Mouse (Mus musculus) neural tube, embryonic 13.5 days (tissue): ENCODE measurements around the gene Pde4dip. TPM values are rescaled to one million over a fixed set of nuclear protein-coding genes. Genes with fewer than 3 reads are reported as not detected.

Experiments
- ATAC-seq: fragments of 200-750 bp; cut with Nextera tagmentation; 2 replicates; pipeline ENCODE4 v1.8.0; 2017; ENCODE audit warnings: low read depth, mild to moderate bottlenecking, moderate TSS enrichment, moderate library complexity
- H3K27ac ChIP-seq: fragments of 300-500 bp; sonication (generic); replicated peaks from 2 replicates; pipeline ENCODE4 v1.5.1; 2015; ENCODE audit warnings: moderate library complexity, mild to moderate bottlenecking, inconsistent platforms
- H3K27me3 ChIP-seq: fragments of 300-500 bp; sonication (generic); 2 replicates; pipeline ENCODE4 v1.6.1; 2015; ENCODE audit warnings: mild to moderate bottlenecking, inconsistent platforms
- H3K36me3 ChIP-seq: fragments of 300-500 bp; sonication (generic); 2 replicates; pipeline ENCODE4 v1.6.1; 2015; ENCODE audit warnings: mild to moderate bottlenecking, inconsistent platforms
- H3K4me1 ChIP-seq: fragments of 300-500 bp; sonication (generic); replicated peaks from 2 replicates; pipeline ENCODE4 v1.6.1; 2015; ENCODE audit warnings: inconsistent platforms
- H3K4me2 ChIP-seq: fragments of 300-500 bp; sonication (generic); 2 replicates; pipeline ENCODE4 v1.6.1; 2015; ENCODE audit warnings: inconsistent platforms, mild to moderate bottlenecking, moderate library complexity
- H3K4me3 ChIP-seq: fragments of 300-500 bp; sonication (generic); 2 replicates; pipeline ENCODE4 v1.5.1; 2015; ENCODE audit warnings: mild to moderate bottlenecking, inconsistent platforms
- H3K9ac ChIP-seq: fragments of 300-500 bp; sonication (generic); 2 replicates; pipeline ENCODE4 v1.6.1; 2015; ENCODE audit warnings: moderate library complexity, mild to moderate bottlenecking, inconsistent platforms
- H3K9me3 ChIP-seq: fragments of 300-500 bp; sonication (generic); 2 replicates; pipeline ENCODE4 v1.6.1; 2016; ENCODE audit warnings: inconsistent platforms
- WGBS: fragments of 180-500 bp; shearing (Covaris S2); methylation state at CpG from one replicate; pipeline ENCODE4 v1.1.7; 2015; 5-methylcytosine and 5-hydroxymethylcytosine counted together
- polyA plus RNA-seq: library from polyadenylated mRNA; unstranded; fragments of >200 nt; fragmentation: Nextera tagmentation; extraction: Ambion mirVana; gene quantifications from 2 replicates; pipeline ENCODE4 v1.2.1, GENCODE M21; 2015

Pde4dip gene
- polyA plus RNA-seq, 1 experiment from 2014 or later, result 66.6 TPM

GRCm38 (mm10) chr3:97756283-97757074 is 132.0 kb downstream of the Pde4dip start:
- H3K36me3 ChIP-seq, result peaks cover 79% of the 10 kb centered on the region
- no peak overlapping the region for H3K9ac ChIP-seq
- no peak for ATAC-seq
- no peak overlapping the region for H3K27ac ChIP-seq
- no peak overlapping the region for H3K4me3 ChIP-seq
- no peaks in the 10 kb centered on the region for H3K27me3 ChIP-seq
- H3K4me1 ChIP-seq, result 0 out of 2 replicates have a peak, but pooled peaks cover 3% of the 10 kb centered on the region
- WGBS, result 92% methylated on average over 20 of the region's 20 CpGs
- no peaks in the 10 kb centered on the region for H3K9me3 ChIP-seq
- H3K4me2 ChIP-seq, result no peak overlapping the region

- 90% methylated on average over 14 of the region's 14 CpGs for WGBS
- Histone ChIP-seq H3K4me2 (no peak overlapping the region), H3K27ac (no peak overlapping the region), H3K9me3 (no peaks in the 10 kb centered on the region), H3K4me3 (no peak overlapping the region), H3K9ac (no peak overlapping the region), H3K27me3 (no peaks in the 10 kb centered on the region), H3K36me3 (peaks cover 84% of the 10 kb centered on the region), H3K4me1 (0 out of 2 replicates have a peak, but pooled peaks cover 3% of the 10 kb centered on the region)
- no peak for ATAC-seq
These were observed 133.1 kb downstream of the Pde4dip start for GRCm38 (mm10) chr3:97755411-97755810.

- no peaks in the 10 kb centered on the region for H3K4me1 ChIP-seq
- H3K36me3 ChIP-seq, result peaks cover 98% of the 10 kb centered on the region
- no peak overlapping the region for H3K27ac ChIP-seq
- ATAC-seq, result no peak
- H3K9me3 ChIP-seq, result no peaks in the 10 kb centered on the region
- whole genome bisulfite sequencing, result 73% methylated on average over 3 of the region's 3 CpGs
- no peak overlapping the region for H3K4me3 ChIP-seq
- H3K27me3 ChIP-seq, result no peaks in the 10 kb centered on the region
- no peak overlapping the region for H3K4me2 ChIP-seq
- no peak overlapping the region for H3K9ac ChIP-seq
These were observed 135.6 kb downstream of the Pde4dip start for GRCm38 (mm10) chr3:97752901-97753300.

GRCm38 (mm10) chr3:97751566-97751965 is 136.9 kb downstream of the Pde4dip start:
- H3K9ac ChIP-seq, result no peak overlapping the region
- 94% methylated on average over 21 of the region's 21 CpGs for WGBS
- H3K9me3 ChIP-seq, result no peaks in the 10 kb centered on the region
- H3K4me3 ChIP-seq, result no peak overlapping the region
- H3K4me2 ChIP-seq, result no peak overlapping the region
- H3K36me3 ChIP-seq, result peaks cover 98% of the 10 kb centered on the region
- no peak for ATAC-seq
- H3K27ac ChIP-seq, result no peak overlapping the region
- no peaks in the 10 kb centered on the region for H3K4me1 ChIP-seq
- H3K27me3 ChIP-seq, result no peaks in the 10 kb centered on the region

- WGBS, result 94% methylated on average over 10 of the region's 10 CpGs
- H3K9ac ChIP-seq, result no peak overlapping the region
- H3K9me3 ChIP-seq, result no peaks in the 10 kb centered on the region
- H3K4me3 ChIP-seq, result no peak overlapping the region
- H3K27ac ChIP-seq, result no peak overlapping the region
- no peaks in the 10 kb centered on the region for H3K4me1 ChIP-seq
- peaks cover 99% of the 10 kb centered on the region for H3K36me3 ChIP-seq
- H3K4me2 ChIP-seq, result no peak overlapping the region
- no peaks in the 10 kb centered on the region for H3K27me3 ChIP-seq
- no peak for ATAC-seq
These were observed 139.7 kb downstream of the Pde4dip start for GRCm38 (mm10) chr3:97748789-97749188.

DNA sequence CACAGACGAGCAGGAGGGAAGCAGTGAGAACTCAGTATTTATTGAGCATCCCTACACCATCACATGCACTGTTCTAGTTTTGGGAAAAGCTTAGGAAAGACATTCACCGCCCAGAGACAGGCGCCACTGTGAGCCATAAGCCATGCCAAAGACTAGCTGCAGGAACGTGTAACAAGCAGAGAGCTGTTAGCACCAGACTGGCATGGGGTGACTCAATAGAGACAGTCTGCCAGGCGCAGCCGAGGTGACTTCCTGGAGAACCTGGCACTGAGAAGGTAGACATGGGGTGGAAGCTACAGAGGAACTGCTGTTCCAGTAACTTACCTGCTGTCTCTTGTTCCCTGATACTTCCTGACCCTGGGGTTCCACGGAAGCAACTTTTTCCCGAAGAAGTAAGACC is 145.7 kb downstream of the Pde4dip start:
- no peak for ATAC-seq
- 94% methylated on average over 8 of the region's 8 CpGs for WGBS

GRCm38 (mm10) chr3:97735575-97735974 is 152.9 kb downstream of the Pde4dip start:
- Histone ChIP-seq H3K4me2 (no peak overlapping the region), H3K4me1 (no peaks in the 10 kb centered on the region), H3K36me3 (peaks cover 41% of the 10 kb centered on the region), H3K9me3 (no peaks in the 10 kb centered on the region), H3K27me3 (no peaks in the 10 kb centered on the region), H3K4me3 (no peak overlapping the region), H3K9ac (no peak overlapping the region), H3K27ac (no peak overlapping the region)
- no peak for ATAC-seq
- 94% methylated on average over 5 of the region's 5 CpGs for WGBS

More for the DNA sequence above, 145.7 kb downstream of the Pde4dip start:
- H3K4me3 ChIP-seq, result no peak overlapping the region
- H3K36me3 ChIP-seq, result peaks cover 92% of the 10 kb centered on the region
- H3K9ac ChIP-seq, result no peak overlapping the region
- no peaks in the 10 kb centered on the region for H3K4me1 ChIP-seq
- H3K27ac ChIP-seq, result no peak overlapping the region
- no peaks in the 10 kb centered on the region for H3K27me3 ChIP-seq
- no peak overlapping the region for H3K4me2 ChIP-seq
- H3K9me3 ChIP-seq, result no peaks in the 10 kb centered on the region

DNA sequence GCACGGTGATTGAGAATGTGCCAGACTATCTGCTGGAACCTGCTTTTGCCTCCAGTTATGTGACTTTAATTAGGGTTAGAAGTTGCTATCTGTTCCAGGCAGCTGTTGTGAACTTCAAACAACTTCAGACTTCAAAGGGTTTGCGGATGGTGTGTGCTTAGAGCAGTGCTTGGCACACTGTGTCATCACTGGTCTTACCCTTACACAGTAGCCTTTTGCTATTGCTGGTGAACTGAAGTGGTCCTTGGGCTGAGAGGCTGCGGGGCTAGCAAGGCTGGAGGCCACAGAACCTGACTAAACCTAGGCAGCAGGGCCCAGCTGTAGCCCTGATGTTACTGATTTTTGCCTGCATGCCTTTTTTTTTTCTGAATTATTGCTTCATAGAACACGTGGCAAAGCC is 154.2 kb downstream of the Pde4dip start:
- H3K4me3 ChIP-seq, result no peak overlapping the region
- no peak overlapping the region for H3K4me2 ChIP-seq
- no peak for ATAC-seq
- H3K27ac ChIP-seq, result no peak overlapping the region
- 78% methylated on average over 4 of the region's 4 CpGs for WGBS
- no peak overlapping the region for H3K9ac ChIP-seq
- H3K36me3 ChIP-seq, result peaks cover 27% of the 10 kb centered on the region
- no peaks in the 10 kb centered on the region for H3K9me3 ChIP-seq
- H3K4me1 ChIP-seq, result no peaks in the 10 kb centered on the region
- no peaks in the 10 kb centered on the region for H3K27me3 ChIP-seq

- Histone ChIP-seq H3K27ac (no peak overlapping the region), H3K9me3 (no peaks in the 10 kb centered on the region), H3K4me3 (no peak overlapping the region), H3K36me3 (peaks cover 18% of the 10 kb centered on the region), H3K9ac (no peak overlapping the region), H3K4me1 (no peaks in the 10 kb centered on the region), H3K4me2 (no peak overlapping the region), H3K27me3 (no peaks in the 10 kb centered on the region)
- no peak for ATAC-seq
- WGBS, result 93% methylated on average over 6 of the region's 6 CpGs
These were observed 155.9 kb downstream of the Pde4dip start for GRCm38 (mm10) chr3:97732622-97733021.

DNA sequence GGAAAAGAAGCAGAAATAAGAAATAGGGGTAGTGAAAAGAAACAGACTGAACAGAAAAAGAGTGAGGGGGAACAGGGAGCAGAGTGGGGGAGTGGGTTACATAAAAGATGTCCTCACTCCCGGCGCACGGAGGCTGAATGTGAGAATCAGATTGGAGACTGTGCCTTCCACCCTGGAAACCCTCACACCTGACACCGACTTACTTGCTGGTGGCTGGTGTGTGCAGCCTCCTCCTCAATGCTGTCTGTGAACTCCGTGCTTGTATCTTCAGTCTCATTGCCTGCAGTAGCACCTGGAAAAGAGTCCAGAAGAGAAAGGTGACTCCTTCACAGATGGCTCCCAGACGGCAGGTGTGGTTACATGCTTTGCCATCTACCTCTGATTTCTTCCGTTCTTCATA is 157.9 kb downstream of the Pde4dip start:
- no peak overlapping the region for H3K9ac ChIP-seq
- WGBS, result 83% methylated on average over 7 of the region's 7 CpGs

DNA sequence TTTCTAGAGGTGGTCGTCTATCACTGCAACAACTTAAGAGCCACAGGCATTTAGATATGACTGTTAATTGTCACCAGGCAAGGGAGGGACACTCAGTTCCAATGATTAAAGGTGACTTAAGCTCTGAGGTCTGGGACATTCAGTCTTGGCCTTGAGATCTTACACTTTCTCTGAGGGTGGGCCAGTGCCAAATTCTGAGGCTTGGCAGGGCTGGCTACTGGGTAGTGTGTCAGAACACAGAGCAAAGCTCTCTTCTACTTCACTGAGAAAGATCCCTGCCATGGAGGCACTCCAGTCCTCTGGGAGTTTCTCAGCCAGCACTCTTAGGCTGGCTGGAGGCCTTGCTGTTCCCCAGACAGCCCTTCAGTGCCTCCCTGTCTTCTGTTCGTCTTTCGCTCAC is 158.4 kb downstream of the Pde4dip start:
- no peaks in the 10 kb centered on the region for H3K27me3 ChIP-seq
- ATAC-seq, result no peak
- H3K36me3 ChIP-seq, result no peaks in the 10 kb centered on the region
- H3K4me2 ChIP-seq, result no peak overlapping the region
- no peak overlapping the region for H3K27ac ChIP-seq
- no peaks in the 10 kb centered on the region for H3K4me1 ChIP-seq
- 54% methylated on average over 3 of the region's 3 CpGs for WGBS
- H3K9me3 ChIP-seq, result no peaks in the 10 kb centered on the region
- no peak overlapping the region for H3K4me3 ChIP-seq
- no peak overlapping the region for H3K9ac ChIP-seq

More for the DNA sequence above, 157.9 kb downstream of the Pde4dip start:
- Histone ChIP-seq H3K36me3 (0 out of 2 replicates have a peak, but pooled peaks cover 1% of the 10 kb centered on the region), H3K4me3 (no peak overlapping the region), H3K9me3 (no peaks in the 10 kb centered on the region), H3K27ac (no peak overlapping the region), H3K27me3 (no peaks in the 10 kb centered on the region), H3K4me1 (no peaks in the 10 kb centered on the region), H3K4me2 (no peak overlapping the region)
- ATAC-seq, result no peak

DNA sequence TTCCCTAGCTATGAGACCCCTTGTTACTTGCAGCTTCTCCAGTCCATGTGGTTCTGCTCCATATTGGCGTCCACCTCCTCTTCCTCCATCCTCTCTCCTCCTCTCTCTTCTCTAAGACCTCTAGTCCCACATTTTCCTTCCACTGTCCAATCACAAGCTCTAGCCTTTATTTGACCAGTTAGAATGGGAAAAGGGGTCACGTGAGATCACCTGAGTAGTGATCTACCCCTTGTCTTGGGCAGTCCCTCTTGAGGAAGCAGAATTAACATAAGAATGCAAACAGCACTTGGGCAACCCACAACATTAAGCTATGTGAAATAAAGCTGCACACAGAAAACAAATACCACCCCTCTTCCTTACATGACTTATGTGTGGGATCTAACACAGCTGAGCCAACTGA is 160.7 kb downstream of the Pde4dip start:
- Histone ChIP-seq H3K4me3 (no peak overlapping the region), H3K4me2 (no peak overlapping the region), H3K4me1 (no peaks in the 10 kb centered on the region), H3K36me3 (peaks cover 6% of the 10 kb centered on the region; the same call in 1 of the 2 replicates), H3K27me3 (no peaks in the 10 kb centered on the region), H3K9me3 (peaks cover 13% of the 10 kb centered on the region), H3K9ac (no peak overlapping the region), H3K27ac (no peak overlapping the region)
- no peak for ATAC-seq
- WGBS, result 78% methylated on average over 2 of the region's 2 CpGs

GRCm38 (mm10) chr3:97719116-97719515 is 169.4 kb downstream of the Pde4dip start:
- Histone ChIP-seq H3K27ac (no peak overlapping the region), H3K4me3 (no peak overlapping the region), H3K4me1 (no peaks in the 10 kb centered on the region), H3K9me3 (peaks cover 19% of the 10 kb centered on the region), H3K27me3 (no peaks in the 10 kb centered on the region), H3K9ac (no peak overlapping the region), H3K4me2 (no peak overlapping the region), H3K36me3 (peaks cover 45% of the 10 kb centered on the region)
- 85% methylated on average over 9 of the region's 9 CpGs for WGBS
- ATAC-seq, result no peak
